Mouse (Mus musculus) heart, adult 2 months (tissue): ENCODE measurements at regions not wholly inside any gene's neighbourhood (a gene's known extent, or its start where the extent isn't known, plus 50 kb on each side); places are given as distances from the start of the nearest gene placed in this dataset.

Source experiments
- DNase-seq, 2 experiments: peaks; one replicate each; pipeline ENCODE4 v3.0.0; 2021
- H3K27ac ChIP-seq: fragments of 200-600 bp; 2 replicates; pipeline ENCODE4 v1.8.1; 2022
- H3K27me3 ChIP-seq: fragments of 200-500 bp; 2 replicates; pipeline ENCODE4 v1.6.1; 2012; ENCODE audit warnings: mild to moderate bottlenecking, low read length, inconsistent platforms, mixed read lengths; ENCODE audit not compliant: control insufficient read depth, insufficient read depth
- H3K36me3 ChIP-seq: fragments of 200-500 bp; 2 replicates; pipeline ENCODE4 v1.6.1; 2012; ENCODE audit warnings: low read length, inconsistent platforms; ENCODE audit not compliant: control insufficient read depth, insufficient read depth
- H3K4me1 ChIP-seq: fragments of 200-500 bp; 2 replicates; pipeline ENCODE4 v1.6.1; 2011; ENCODE audit warnings: low read length; ENCODE audit not compliant: control insufficient read depth, insufficient read depth
- H3K4me3 ChIP-seq: fragments of 200-600 bp; 2 replicates; pipeline ENCODE4 v1.8.1; 2022
- H3K79me2 ChIP-seq: fragments of 200-500 bp; replicated peaks from 2 replicates; pipeline ENCODE4 v1.6.1; 2012; ENCODE audit warnings: mild to moderate bottlenecking, inconsistent platforms, low read length, moderate library complexity, mixed read lengths; ENCODE audit not compliant: control insufficient read depth, insufficient read depth
- H3K9ac ChIP-seq: fragments of 200-500 bp; 2 replicates; pipeline ENCODE4 v1.6.1; 2012; ENCODE audit warnings: low read depth, mild to moderate bottlenecking, control low read depth, inconsistent platforms, low read length, mixed read lengths
- CTCF ChIP-seq: fragments of 200-600 bp; IDR thresholded peaks from 2 replicates; pipeline ENCODE4 v1.8.1; 2022; ENCODE audit warnings: antibody characterized with exemption, mild to moderate bottlenecking, moderate library complexity
- EP300 ChIP-seq: fragments of 200-500 bp; IDR thresholded peaks from 2 replicates; pipeline ENCODE4 v1.6.1; 2011; ENCODE audit warnings: low read depth, low read length, control low read depth; ENCODE audit not compliant: insufficient read depth
- POLR2A ChIP-seq: fragments of 200-500 bp; IDR thresholded peaks from 2 replicates; pipeline ENCODE4 v1.6.1; 2011; ENCODE audit warnings: mild to moderate bottlenecking, low read depth, low read length, control low read depth; ENCODE audit not compliant: insufficient read depth
- WGBS: fragments of 180-500 bp; shearing (Covaris S2); methylation state at CpG from one replicate; pipeline ENCODE4 v1.1.7; 2018; 5-methylcytosine and 5-hydroxymethylcytosine counted together
- intact Hi-C: fragments of 180-260 bp; cut with DNase I; formaldehyde crosslinking; loops from one replicate; pipeline ENCODE4 v1.15.1; 2025

- no peak for DNase-seq
- intact Hi-C loops = no loop called here
- no peaks in the 10 kb centered on the region for H3K4me1 ChIP-seq
- no peaks in the 10 kb centered on the region for H3K36me3 ChIP-seq
- no peak overlapping the region for H3K27ac ChIP-seq
- no peaks in the 10 kb centered on the region for H3K27me3 ChIP-seq
- no peak overlapping the region for H3K4me3 ChIP-seq
- H3K9ac ChIP-seq = no peak overlapping the region
- TF ChIP-seq EP300 (no peak), CTCF (no peak), POLR2A (no peak)
- WGBS = 79% methylated on average over 2 of the region's 2 CpGs
- H3K79me2 ChIP-seq = no peaks in the 10 kb centered on the region
Observed at GRCm38 (mm10) chr17:65193341-65193740, 347.2 kb downstream of the Tmem232 start.

GRCm38 (mm10) chr17:65192432-65193059 lies 348.0 kb downstream of the Tmem232 start:
- no peak for DNase-seq
- TF ChIP-seq EP300 (no peak), POLR2A (no peak), CTCF (no peak)
- intact Hi-C loops = no loop called here
- no peak overlapping the region for H3K9ac ChIP-seq
- 77% methylated on average over 12 of the region's 12 CpGs for WGBS
- no peak overlapping the region for H3K4me3 ChIP-seq
- no peaks in the 10 kb centered on the region for H3K79me2 ChIP-seq
- no peak overlapping the region for H3K27ac ChIP-seq
- H3K4me1 ChIP-seq = no peaks in the 10 kb centered on the region
- H3K27me3 ChIP-seq = no peaks in the 10 kb centered on the region
- no peaks in the 10 kb centered on the region for H3K36me3 ChIP-seq

GRCm38 (mm10) chr17:65190839-65191591 lies 349.6 kb downstream of the Tmem232 start:
- no peaks in the 10 kb centered on the region for H3K79me2 ChIP-seq
- WGBS = 71% methylated on average over 12 of the region's 12 CpGs

GRCm38 (mm10) chr17:65181164-65181563 lies 345.3 kb upstream of the 4930583I09Rik start:
- Histone ChIP-seq H3K79me2 (no peaks in the 10 kb centered on the region), H3K9ac (no peak overlapping the region), H3K27ac (no peak overlapping the region), H3K27me3 (no peaks in the 10 kb centered on the region), H3K36me3 (no peaks in the 10 kb centered on the region), H3K4me3 (no peak overlapping the region), H3K4me1 (no peaks in the 10 kb centered on the region)
- no peak for TF ChIP-seq EP300
- TF ChIP-seq CTCF = no peak
- TF ChIP-seq POLR2A = no peak
- 58% methylated on average over 4 of the region's 4 CpGs for WGBS
- DNase-seq = no peak
- intact Hi-C loops = no loop called here

More at GRCm38 (mm10) chr17:65190839-65191591, 349.6 kb downstream of the Tmem232 start:
- TF ChIP-seq EP300 = no peak
- TF ChIP-seq CTCF = no peak
- Histone ChIP-seq H3K27me3 (no peaks in the 10 kb centered on the region), H3K4me1 (no peaks in the 10 kb centered on the region), H3K9ac (no peak overlapping the region), H3K36me3 (no peaks in the 10 kb centered on the region), H3K4me3 (no peak overlapping the region), H3K27ac (no peak overlapping the region)
- intact Hi-C loops = no loop called here
- DNase-seq = no peak

GRCm38 (mm10) chr17:65175770-65176169 lies 339.9 kb upstream of the 4930583I09Rik start:
- Histone ChIP-seq H3K9ac (no peak overlapping the region), H3K27ac (no peak overlapping the region), H3K27me3 (no peaks in the 10 kb centered on the region), H3K4me1 (no peaks in the 10 kb centered on the region), H3K79me2 (no peaks in the 10 kb centered on the region), H3K36me3 (no peaks in the 10 kb centered on the region), H3K4me3 (no peak overlapping the region)
- DNase-seq = no peak
- TF ChIP-seq EP300 (no peak), POLR2A (no peak), CTCF (no peak)
- intact Hi-C loops = no loop called here
- WGBS = 62% methylated on average over 4 of the region's 4 CpGs

- H3K4me1 ChIP-seq = no peaks in the 10 kb centered on the region
- no peaks in the 10 kb centered on the region for H3K27me3 ChIP-seq
- DNase-seq = no peak
- no peaks in the 10 kb centered on the region for H3K79me2 ChIP-seq
- TF ChIP-seq CTCF (no peak), EP300 (no peak), POLR2A (no peak)
- H3K4me3 ChIP-seq = no peak overlapping the region
- 84% methylated on average over 6 of the region's 6 CpGs for WGBS
- intact Hi-C loops = no loop called here
- H3K27ac ChIP-seq = no peak overlapping the region
- H3K36me3 ChIP-seq = no peaks in the 10 kb centered on the region
- no peak overlapping the region for H3K9ac ChIP-seq
Observed at GRCm38 (mm10) chr17:65174114-65174513, 338.2 kb upstream of the 4930583I09Rik start.
